Mouse (Mus musculus): Measurements from ENCODE around the gene Prdm5. TPM values are rescaled to one million over a fixed set of nuclear protein-coding genes. Genes with fewer than 3 reads are reported as not detected.

The Prdm5 gene
- polyA plus RNA-seq, 1 experiment from 2014 or later: 6.6 TPM

DNA sequence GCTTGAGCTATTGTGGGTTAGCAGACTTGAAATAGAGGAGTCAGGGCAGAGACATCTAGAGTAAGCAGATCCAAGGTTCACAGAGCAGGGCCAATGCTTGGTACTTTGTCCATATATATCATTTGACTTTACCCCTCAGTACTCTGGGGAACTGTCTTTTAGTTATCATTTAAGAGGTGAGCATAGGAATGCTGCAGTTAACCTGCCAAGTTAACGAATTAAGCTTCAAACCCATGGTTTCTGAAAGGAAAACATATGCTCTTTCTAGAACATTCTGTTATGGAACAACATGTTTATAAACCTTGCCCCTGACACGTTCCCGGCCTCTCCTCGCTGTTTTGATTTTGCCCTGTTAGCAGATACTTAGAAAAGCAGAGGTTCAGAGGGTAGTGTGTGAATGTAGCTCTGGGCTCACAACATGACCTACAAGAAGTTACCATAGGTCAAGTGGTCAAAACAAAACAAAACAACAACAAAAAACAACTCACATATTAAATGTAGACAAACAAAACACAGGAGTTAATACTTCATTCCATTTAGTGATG lies 973 bp downstream of the Prdm5 start:
- Histone ChIP-seq H3K4me1 (replicated peaks) (peaks cover 25% of the 10 kb centered on the region; the same call in 1 of the 2 replicates), H3K9me3 (no peaks in the 10 kb centered on the region), H3K4me2 (peak overlapping the region; percentile 92), H3K4me3 (peak overlapping the region; percentile 61), H3K36me3 (no peaks in the 10 kb centered on the region), H3K27ac (replicated peaks) (peak overlapping the region; percentile 74; the same call in 1 of the 2 replicates), H3K9ac (peak overlapping the region; percentile 80; the same call in 1 of the 2 replicates), H3K27me3 (no peaks in the 10 kb centered on the region)
- 89% methylated on average over 4 of the region's 4 CpGs for WGBS
- ATAC-seq (ENCODE audit: low read depth): no peak

DNA sequence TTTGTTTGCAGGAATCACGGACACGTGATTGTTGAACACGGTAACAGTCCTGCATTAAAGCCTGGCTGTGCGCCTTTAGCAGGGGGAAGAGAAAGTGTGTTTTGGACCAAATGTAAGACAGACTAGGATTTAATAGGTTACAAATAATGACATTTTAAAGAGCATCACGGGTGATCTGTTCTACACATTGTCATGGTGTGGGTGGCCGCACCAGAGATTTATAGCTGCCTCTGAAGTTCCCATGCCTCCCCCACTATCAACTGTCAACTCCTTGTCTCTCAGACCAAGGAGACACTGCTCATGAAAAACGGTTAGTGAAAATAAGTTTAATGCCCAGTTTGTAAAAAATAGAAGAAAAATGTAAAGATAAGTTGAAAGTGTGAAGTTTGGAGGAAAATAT lies 2.7 kb downstream of the Prdm5 start:
- Histone ChIP-seq H3K27ac (replicated peaks) (no peak overlapping the region), H3K4me2 (no peak overlapping the region), H3K9ac (no peak overlapping the region), H3K27me3 (no peaks in the 10 kb centered on the region), H3K4me3 (no peak overlapping the region), H3K4me1 (replicated peaks) (peaks cover 25% of the 10 kb centered on the region; the same call in 1 of the 2 replicates), H3K9me3 (no peaks in the 10 kb centered on the region), H3K36me3 (no peaks in the 10 kb centered on the region)
- WGBS: 35% methylated on average over 7 of the region's 7 CpGs
- no peak for ATAC-seq (ENCODE audit: low read depth)

DNA sequence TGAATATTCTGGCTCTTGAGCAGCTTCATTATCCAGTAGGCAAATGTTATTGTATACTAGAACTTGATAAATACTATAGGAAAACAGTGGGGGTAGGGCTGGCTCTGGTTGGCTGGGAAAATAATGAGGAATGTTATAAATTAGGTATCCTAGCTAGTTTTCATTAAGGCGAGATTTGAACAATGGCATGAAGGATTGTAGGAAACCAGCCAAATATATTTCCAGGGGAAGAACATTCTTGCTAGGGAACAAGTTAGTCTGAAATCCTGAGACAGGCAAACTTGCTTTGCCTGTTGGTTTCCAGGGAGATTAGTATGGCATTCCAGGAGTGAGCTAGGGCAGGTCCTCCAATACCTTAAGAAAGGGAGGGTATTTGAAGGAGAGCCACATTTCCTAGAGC lies 4.9 kb downstream of the Prdm5 start:
- no peaks in the 10 kb centered on the region for H3K27me3 ChIP-seq
- H3K4me3 ChIP-seq: no peak overlapping the region
- H3K4me2 ChIP-seq: no peak overlapping the region
- 87% methylated on average over 1 of the region's 1 CpGs for WGBS
- H3K9me3 ChIP-seq: no peaks in the 10 kb centered on the region
- H3K4me1 ChIP-seq (replicated peaks): peaks cover 17% of the 10 kb centered on the region; the same call in 1 of the 2 replicates
- H3K27ac ChIP-seq (replicated peaks): no peak overlapping the region
- no peak for ATAC-seq (ENCODE audit: low read depth)
- no peaks in the 10 kb centered on the region for H3K36me3 ChIP-seq
- H3K9ac ChIP-seq: no peak overlapping the region

DNA sequence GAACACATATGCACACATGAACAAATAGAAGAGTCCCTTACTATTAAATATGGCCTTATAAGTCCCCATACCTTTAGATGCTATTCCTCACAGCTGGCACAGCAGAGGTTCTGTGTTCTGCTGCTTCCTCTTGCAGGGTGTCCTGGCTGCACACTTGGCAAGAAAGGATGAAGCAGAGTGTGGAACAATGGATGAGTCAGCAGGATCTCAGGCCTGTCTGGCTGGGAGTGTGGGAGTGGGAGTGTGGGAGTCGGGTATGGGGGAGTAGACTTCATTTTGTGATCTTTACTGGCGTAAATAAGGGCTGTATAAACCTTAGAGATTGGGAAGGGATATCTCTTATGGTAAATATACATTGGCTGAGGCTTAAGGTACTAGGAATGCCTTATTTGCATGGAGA lies 14.1 kb downstream of the Prdm5 start:
- H3K36me3 ChIP-seq: no peaks in the 10 kb centered on the region
- no peak for ATAC-seq (ENCODE audit: low read depth)
- no peaks in the 10 kb centered on the region for H3K27me3 ChIP-seq
- H3K9ac ChIP-seq: no peak overlapping the region
- no peaks in the 10 kb centered on the region for H3K4me1 ChIP-seq (replicated peaks)
- no peak overlapping the region for H3K4me2 ChIP-seq
- H3K4me3 ChIP-seq: no peak overlapping the region
- WGBS: 86% methylated on average over 2 of the region's 2 CpGs
- no peak overlapping the region for H3K27ac ChIP-seq (replicated peaks)
- H3K9me3 ChIP-seq: no peaks in the 10 kb centered on the region

DNA sequence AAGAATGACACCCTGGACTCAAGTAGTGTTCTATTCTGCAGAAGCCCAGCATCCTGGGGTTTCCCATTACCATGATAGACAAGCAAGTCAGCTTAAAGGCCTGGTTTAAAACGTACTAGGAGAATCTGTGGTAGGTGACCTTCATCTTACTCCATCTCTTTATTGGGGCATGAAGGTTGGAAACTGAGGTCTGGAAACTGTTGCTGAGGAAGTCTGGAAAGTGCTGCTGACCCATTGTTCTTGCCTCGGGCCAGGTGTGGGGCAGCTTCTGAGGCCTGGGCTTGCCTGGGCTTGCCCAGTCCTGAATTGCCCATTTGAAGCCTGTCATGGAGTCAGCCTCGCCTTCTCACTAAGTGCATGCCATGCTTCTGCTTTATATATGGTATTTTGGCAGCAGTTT lies 17.8 kb downstream of the Prdm5 start:
- ATAC-seq (ENCODE audit: low read depth): no peak
- H3K4me1 ChIP-seq (replicated peaks): no peaks in the 10 kb centered on the region
- no peak overlapping the region for H3K9ac ChIP-seq
- H3K9me3 ChIP-seq: no peaks in the 10 kb centered on the region
- 83% methylated on average over 3 of the region's 3 CpGs for WGBS
- H3K36me3 ChIP-seq: no peaks in the 10 kb centered on the region
- no peak overlapping the region for H3K27ac ChIP-seq (replicated peaks)
- H3K27me3 ChIP-seq: no peaks in the 10 kb centered on the region
- no peak overlapping the region for H3K4me3 ChIP-seq
- no peak overlapping the region for H3K4me2 ChIP-seq

DNA sequence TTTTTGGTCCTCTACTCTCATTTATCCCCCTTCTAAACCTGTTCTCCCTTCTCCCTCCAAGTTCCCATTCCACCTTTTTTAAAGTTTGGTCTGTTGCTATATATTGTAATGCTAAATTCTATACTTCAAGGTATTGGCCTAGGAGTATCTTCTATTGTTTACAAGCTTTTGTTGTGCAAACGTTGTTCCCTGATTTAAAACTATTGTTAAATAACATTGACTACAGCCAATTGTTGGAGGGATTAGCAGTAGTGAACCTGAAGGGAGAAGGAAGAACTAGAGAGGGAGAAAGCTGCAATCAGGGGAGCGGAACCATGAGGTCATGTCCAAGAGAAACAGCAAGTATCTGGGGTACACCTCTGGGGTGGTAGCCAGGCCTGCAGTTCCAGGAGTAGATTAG lies 18.5 kb downstream of the Prdm5 start:
- H3K36me3 ChIP-seq: no peaks in the 10 kb centered on the region
- WGBS: 65% methylated on average over 2 of the region's 2 CpGs
- H3K9me3 ChIP-seq: no peaks in the 10 kb centered on the region
- H3K27ac ChIP-seq (replicated peaks): no peak overlapping the region
- H3K4me3 ChIP-seq: no peak overlapping the region
- H3K9ac ChIP-seq: no peak overlapping the region
- no peak for ATAC-seq (ENCODE audit: low read depth)
- no peaks in the 10 kb centered on the region for H3K4me1 ChIP-seq (replicated peaks)
- H3K27me3 ChIP-seq: no peaks in the 10 kb centered on the region
- no peak overlapping the region for H3K4me2 ChIP-seq

DNA sequence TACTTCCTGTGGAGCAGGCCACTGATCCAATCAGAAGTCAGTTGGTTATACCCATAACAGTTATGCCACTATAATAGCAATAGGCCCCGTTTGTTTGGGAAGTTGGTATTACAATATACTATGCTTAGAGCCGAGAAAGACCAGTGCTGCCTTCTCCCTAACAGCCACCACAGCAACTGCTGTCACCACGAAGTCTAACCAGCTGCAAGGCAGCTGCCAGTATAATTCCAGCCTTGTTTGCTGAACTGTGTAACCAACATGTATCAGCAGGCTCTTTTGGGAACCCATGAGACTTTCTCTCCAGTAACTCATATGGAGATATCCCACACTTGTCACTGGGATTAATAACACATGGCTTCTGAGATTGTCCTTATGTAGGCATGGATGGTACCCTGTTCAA lies 19.6 kb downstream of the Prdm5 start:
- ATAC-seq (ENCODE audit: low read depth): no peak
- Histone ChIP-seq H3K4me2 (no peak overlapping the region), H3K27ac (replicated peaks) (no peak overlapping the region), H3K4me3 (no peak overlapping the region), H3K36me3 (no peaks in the 10 kb centered on the region), H3K27me3 (no peaks in the 10 kb centered on the region), H3K9me3 (no peaks in the 10 kb centered on the region), H3K9ac (no peak overlapping the region), H3K4me1 (replicated peaks) (no peaks in the 10 kb centered on the region)
- 91% methylated on average over 3 of the region's 3 CpGs for WGBS

DNA sequence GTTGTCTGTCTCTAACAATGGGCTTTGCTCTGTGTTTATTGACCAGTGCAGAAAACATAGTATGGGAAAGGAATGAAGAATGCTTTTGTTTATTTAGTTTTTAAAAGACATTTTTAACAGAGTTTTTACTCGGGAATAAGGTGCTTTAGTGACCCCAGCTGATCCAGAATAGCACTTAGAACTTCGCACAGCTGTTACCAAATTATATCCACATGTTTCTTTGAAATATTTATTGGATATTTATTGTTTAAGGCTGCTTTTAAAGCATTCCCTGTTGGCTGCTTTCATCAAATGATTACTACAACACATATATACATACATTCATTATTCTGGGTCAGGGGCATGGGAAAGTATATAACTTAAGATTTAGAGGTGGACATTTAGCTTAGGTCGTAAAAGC lies 32.9 kb downstream of the Prdm5 start:
- Histone ChIP-seq H3K9ac (no peak overlapping the region), H3K27ac (replicated peaks) (no peak overlapping the region), H3K4me1 (replicated peaks) (no peaks in the 10 kb centered on the region), H3K9me3 (no peaks in the 10 kb centered on the region), H3K27me3 (no peaks in the 10 kb centered on the region), H3K4me3 (no peak overlapping the region), H3K4me2 (no peak overlapping the region), H3K36me3 (no peaks in the 10 kb centered on the region)
- 71% methylated on average over 3 of the region's 3 CpGs for WGBS
- no peak for ATAC-seq (ENCODE audit: low read depth)

DNA sequence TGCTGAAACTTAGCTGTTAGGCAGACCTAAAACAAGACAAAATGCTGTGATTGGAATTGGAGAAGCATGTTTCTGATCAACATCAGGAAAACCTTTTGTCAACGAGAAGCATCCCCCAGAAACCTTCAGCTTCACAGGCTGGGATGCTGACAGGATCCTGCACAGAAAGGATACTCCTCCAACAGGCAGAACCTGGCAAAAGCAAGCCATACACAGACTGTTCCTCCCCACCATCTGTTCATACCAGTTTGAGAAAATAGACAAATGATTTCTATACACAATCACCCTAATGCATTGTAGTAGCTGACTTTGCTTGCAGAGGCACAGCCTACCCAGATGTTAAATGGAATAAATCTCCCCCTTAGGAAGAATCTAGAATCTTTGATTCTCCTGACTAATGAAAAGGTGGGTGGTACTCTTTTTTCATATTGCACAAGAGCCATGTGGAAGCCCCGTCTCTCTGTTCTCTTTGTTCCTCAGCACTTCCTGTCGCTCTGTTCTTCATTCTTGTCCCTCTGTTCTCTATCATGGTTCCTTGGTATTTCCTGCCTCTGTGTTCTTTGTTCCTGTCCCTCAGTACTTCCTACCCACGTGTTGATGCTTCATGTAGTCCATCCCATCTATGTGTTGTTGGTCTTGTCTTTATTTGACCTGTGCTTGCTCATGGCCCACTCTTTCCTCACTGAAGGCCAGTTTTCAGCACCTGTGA lies 39.4 kb downstream of the Prdm5 start:
- Histone ChIP-seq H3K27me3 (no peaks in the 10 kb centered on the region), H3K9me3 (no peaks in the 10 kb centered on the region), H3K4me1 (replicated peaks) (no peaks in the 10 kb centered on the region), H3K4me2 (no peak overlapping the region), H3K27ac (replicated peaks) (no peak overlapping the region), H3K4me3 (no peak overlapping the region), H3K9ac (no peak overlapping the region), H3K36me3 (no peaks in the 10 kb centered on the region)
- ATAC-seq (ENCODE audit: low read depth): no peak
- 84% methylated on average over 4 of the region's 4 CpGs for WGBS

DNA sequence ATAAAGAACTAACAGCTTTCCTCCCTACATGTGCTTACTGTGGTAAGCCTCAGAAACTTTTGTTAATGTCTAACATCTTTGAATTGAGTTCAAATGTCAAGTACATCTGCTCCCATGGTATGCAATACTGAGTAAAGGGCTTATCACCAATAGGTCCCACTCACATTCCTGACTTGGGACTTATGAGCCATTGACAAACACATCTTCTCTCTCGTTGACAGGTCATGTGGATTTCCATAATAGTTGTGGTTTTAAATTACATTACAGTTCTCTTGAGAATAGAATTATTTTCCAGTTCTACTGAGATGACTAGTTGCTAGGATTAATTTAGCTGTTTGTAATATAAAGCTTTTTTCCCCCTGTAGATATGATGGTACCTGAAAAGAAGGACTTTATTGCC lies 49.9 kb downstream of the Prdm5 start:
- 60% methylated on average over 1 of the region's 1 CpGs for WGBS
- no peaks in the 10 kb centered on the region for H3K4me1 ChIP-seq (replicated peaks)
- no peak overlapping the region for H3K4me3 ChIP-seq
- no peak for ATAC-seq (ENCODE audit: low read depth)
- peaks cover 9% of the 10 kb centered on the region; the same call in 1 of the 2 replicates for H3K36me3 ChIP-seq
- no peaks in the 10 kb centered on the region for H3K27me3 ChIP-seq
- H3K9ac ChIP-seq: no peak overlapping the region
- H3K27ac ChIP-seq (replicated peaks): no peak overlapping the region
- no peak overlapping the region for H3K4me2 ChIP-seq
- H3K9me3 ChIP-seq: no peaks in the 10 kb centered on the region

DNA sequence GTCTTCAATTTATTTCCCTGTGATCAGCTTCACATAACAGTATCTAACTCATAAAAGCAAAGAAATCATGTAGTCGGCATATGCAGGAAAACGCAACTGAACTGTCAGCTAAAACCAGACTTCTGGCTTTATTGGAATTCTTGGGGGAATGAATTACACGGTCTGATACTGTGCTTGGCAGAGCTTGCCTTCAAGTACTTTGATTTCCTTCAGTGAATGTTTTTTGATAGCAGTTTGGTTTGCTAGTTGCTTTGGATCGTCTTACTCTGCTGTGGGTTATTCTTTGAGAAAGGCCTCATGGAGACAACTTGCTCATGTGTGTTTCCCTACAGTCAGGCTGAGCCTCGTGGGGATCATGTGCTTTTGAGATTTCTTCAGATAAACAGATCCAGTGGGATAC lies 52.7 kb downstream of the Prdm5 start:
- Histone ChIP-seq H3K27ac (replicated peaks) (no peak overlapping the region), H3K4me2 (no peak overlapping the region), H3K9me3 (no peaks in the 10 kb centered on the region), H3K36me3 (peaks cover 13% of the 10 kb centered on the region; the same call in 1 of the 2 replicates), H3K4me3 (no peak overlapping the region), H3K4me1 (replicated peaks) (no peaks in the 10 kb centered on the region), H3K9ac (no peak overlapping the region), H3K27me3 (no peaks in the 10 kb centered on the region)
- ATAC-seq (ENCODE audit: low read depth): no peak
- 86% methylated on average over 5 of the region's 5 CpGs for WGBS

DNA sequence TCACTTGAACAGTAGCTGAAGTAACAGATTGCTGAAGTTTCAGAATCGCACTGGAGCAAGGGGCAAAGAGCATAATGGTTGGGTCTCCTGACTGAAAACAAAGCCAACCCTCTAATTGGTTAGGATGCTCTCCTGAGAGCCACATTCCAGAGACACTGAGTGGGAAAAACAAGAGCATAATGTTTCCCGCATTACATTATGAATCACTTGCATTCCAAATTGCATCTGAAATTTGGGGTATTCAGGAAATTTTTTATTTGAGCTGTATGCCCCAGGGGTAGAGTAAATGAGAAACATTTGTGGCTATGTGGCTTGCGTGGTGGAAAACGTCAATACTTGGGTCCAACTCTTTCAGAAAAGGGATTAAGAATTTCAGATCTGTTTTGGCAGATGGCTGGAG lies 55.2 kb downstream of the Prdm5 start:
- no peaks in the 10 kb centered on the region for H3K4me1 ChIP-seq (replicated peaks)
- H3K9me3 ChIP-seq: no peaks in the 10 kb centered on the region
- 94% methylated on average over 4 of the region's 4 CpGs for whole genome bisulfite sequencing
- H3K27me3 ChIP-seq: no peaks in the 10 kb centered on the region
- H3K4me3 ChIP-seq: no peak overlapping the region
- H3K4me2 ChIP-seq: no peak overlapping the region
- H3K27ac ChIP-seq (replicated peaks): no peak overlapping the region
- no peak for ATAC-seq (ENCODE audit: low read depth)
- H3K36me3 ChIP-seq: peaks cover 13% of the 10 kb centered on the region; the same call in 1 of the 2 replicates
- H3K9ac ChIP-seq: no peak overlapping the region

DNA sequence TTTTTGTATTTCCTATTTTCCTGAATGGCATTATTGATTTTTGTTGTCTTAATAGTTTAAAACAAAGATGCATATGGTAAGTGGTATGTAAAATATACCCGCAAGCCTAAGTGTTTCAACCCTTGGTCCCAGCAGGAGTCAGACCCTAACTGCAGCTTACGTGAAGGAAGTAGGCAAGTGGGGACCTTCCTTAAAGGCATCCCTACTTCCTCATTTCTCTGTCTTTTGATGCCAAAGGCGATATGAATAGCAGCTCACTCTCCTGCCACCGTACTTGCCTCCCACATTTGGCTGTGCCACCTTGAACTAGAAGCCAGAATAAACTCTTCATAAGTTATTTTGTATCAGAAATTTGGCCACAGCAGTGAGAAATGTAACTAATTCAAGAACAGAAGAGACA lies 63.8 kb downstream of the Prdm5 start:
- H3K27me3 ChIP-seq: no peaks in the 10 kb centered on the region
- no peak overlapping the region for H3K4me2 ChIP-seq
- no peak overlapping the region for H3K27ac ChIP-seq (replicated peaks)
- 88% methylated on average over 4 of the region's 4 CpGs for whole genome bisulfite sequencing
- H3K4me3 ChIP-seq: no peak overlapping the region
- H3K9me3 ChIP-seq: no peaks in the 10 kb centered on the region
- H3K9ac ChIP-seq: no peak overlapping the region
- no peak for ATAC-seq (ENCODE audit: low read depth)
- H3K36me3 ChIP-seq: no peaks in the 10 kb centered on the region
- H3K4me1 ChIP-seq (replicated peaks): no peaks in the 10 kb centered on the region
